Mouse (Mus musculus) ES-E14 (cell line): ENCODE results near the gene Parp1. TPM values are rescaled to one million over a fixed set of nuclear protein-coding genes. Genes with fewer than 3 reads are reported as not detected.

Experiments
- DNase-seq: peaks from one replicate; pipeline ENCODE4 v3.0.0-alpha.2; 2013; ENCODE audit warnings: low read depth, low spot score
- H3K27ac ChIP-seq: 2 replicates; pipeline ENCODE4 v1.5.1; 2012; ENCODE audit warnings: low read depth, mild to moderate bottlenecking, low read length, moderate library complexity, mixed read lengths; ENCODE audit not compliant: poor library complexity, insufficient read depth, severe bottlenecking
- H3K36me3 ChIP-seq: 2 replicates; pipeline ENCODE4 v1.6.1; 2012; ENCODE audit warnings: mild to moderate bottlenecking, low read length, moderate library complexity, mixed read lengths; ENCODE audit not compliant: control insufficient read depth, poor library complexity, insufficient read depth, severe bottlenecking
- H3K4me1 ChIP-seq, 2 experiments: fragments of 150-350 bp in 1 of 2; sonication (generic) in 1 of 2; 2 replicates each; pipeline ENCODE4 v1.6.1; 2012; ENCODE audit warnings: low read length in 2 of 2, mild to moderate bottlenecking in 1 of 2, mixed read lengths in 1 of 2; ENCODE audit not compliant: control insufficient read depth in 2 of 2, insufficient read depth in 2 of 2, poor library complexity in 1 of 2
- H3K4me3 ChIP-seq, 2 experiments: fragments of 150-350 bp in 1 of 2; sonication (generic) in 1 of 2; 2 replicates each; pipeline ENCODE4 v1.5.1; 2012; ENCODE audit warnings: low read length in 2 of 2, low read depth in 1 of 2, mild to moderate bottlenecking in 1 of 2, mixed read lengths in 1 of 2; ENCODE audit not compliant: insufficient read depth in 1 of 2, poor library complexity in 1 of 2, severe bottlenecking in 1 of 2
- H3K9ac ChIP-seq: 2 replicates; pipeline ENCODE4 v1.6.1; 2012; ENCODE audit warnings: low read depth, mild to moderate bottlenecking, low read length, mixed read lengths; ENCODE audit not compliant: poor library complexity, insufficient read depth, severe bottlenecking
- H3K9me3 ChIP-seq: fragments of 150-350 bp; sonication (generic); 2 replicates; pipeline ENCODE4 v1.6.1; 2012; ENCODE audit warnings: low read depth, mild to moderate bottlenecking, low read length; ENCODE audit not compliant: control insufficient read depth, insufficient read depth
- CHD2 ChIP-seq: IDR thresholded peaks from 2 replicates; pipeline ENCODE4 v1.6.1; 2014; ENCODE audit warnings: mild to moderate bottlenecking, low read depth, low read length, inconsistent platforms
- HCFC1 ChIP-seq: IDR thresholded peaks from 2 replicates; pipeline ENCODE4 v1.6.1; 2012; ENCODE audit warnings: low read length, inconsistent platforms, borderline replicate concordance; ENCODE audit not compliant: insufficient read depth
- MAFK ChIP-seq: IDR thresholded peaks from 2 replicates; pipeline ENCODE4 v1.6.1; 2014; ENCODE audit warnings: mild to moderate bottlenecking, low read depth, low read length, inconsistent platforms; ENCODE audit not compliant: insufficient read depth
- ZC3H11A ChIP-seq: IDR thresholded peaks from 2 replicates; pipeline ENCODE4 v1.6.1; 2012; ENCODE audit warnings: low read depth, mild to moderate bottlenecking, inconsistent platforms, low read length, borderline replicate concordance
- ZNF384 ChIP-seq: IDR thresholded peaks from 2 replicates; pipeline ENCODE4 v1.6.1; 2012; ENCODE audit warnings: low read depth, low read length, inconsistent platforms
- in situ Hi-C, 2 experiments: fragments of 600-800 bp; cut with MboI; formaldehyde crosslinking; loops; one replicate each; pipeline ENCODE4 v1.15.1; 2025; ENCODE audit warnings: low sequenced_read_pairs in 2 of 2, inconsistent platforms in 1 of 2; ENCODE audit not compliant: unreplicated experiment in 2 of 2
- total RNA-seq: library from RNA; depleted of rRNA; stranded (reverse); fragments of 300-350 nt; gene quantifications from 2 replicates; pipeline ENCODE4 v1.2.3, GENCODE M21; 2012

Gene Parp1
- total RNA-seq, 1 experiment, result 271 TPM

DNA sequence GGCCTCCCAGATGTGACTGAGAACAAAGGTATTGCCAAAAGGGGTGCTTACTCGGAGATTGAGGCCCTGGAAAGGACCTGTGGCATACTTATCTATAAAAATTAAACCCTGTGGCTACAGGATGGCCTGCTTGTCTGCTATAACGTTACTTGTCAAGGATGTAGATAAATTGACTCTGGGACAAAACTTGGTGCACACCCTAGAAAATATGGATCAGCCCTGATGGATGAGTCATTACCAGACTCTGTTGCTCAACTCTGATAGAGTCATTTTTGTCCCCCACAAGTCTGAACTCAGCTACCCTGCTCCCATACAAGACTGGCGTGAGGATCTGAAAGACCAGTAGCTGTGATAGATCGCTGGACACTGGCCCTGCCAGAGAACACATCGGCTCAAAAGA lies 11.8 kb upstream of the Parp1 start:
- no peaks in the 10 kb centered on the region for H3K36me3 ChIP-seq
- H3K4me3 ChIP-seq, result no peak overlapping the region
- DNase-seq, result no peak
- no peak overlapping the region for H3K9ac ChIP-seq
- peaks cover 0 to 2% of the 10 kb centered on the region in 2 experiments; a peak in 1 of 4 replicates for H3K4me1 ChIP-seq
- no peaks in the 10 kb centered on the region for H3K9me3 ChIP-seq
- TF ChIP-seq ZNF384, result no peak
- TF ChIP-seq ZC3H11A, result no peak
- TF ChIP-seq HCFC1, result no peak
- TF ChIP-seq CHD2, result no peak
- TF ChIP-seq MAFK, result no peak
- H3K27ac ChIP-seq, result no peak overlapping the region
- in situ Hi-C loops, result no loop called here

DNA sequence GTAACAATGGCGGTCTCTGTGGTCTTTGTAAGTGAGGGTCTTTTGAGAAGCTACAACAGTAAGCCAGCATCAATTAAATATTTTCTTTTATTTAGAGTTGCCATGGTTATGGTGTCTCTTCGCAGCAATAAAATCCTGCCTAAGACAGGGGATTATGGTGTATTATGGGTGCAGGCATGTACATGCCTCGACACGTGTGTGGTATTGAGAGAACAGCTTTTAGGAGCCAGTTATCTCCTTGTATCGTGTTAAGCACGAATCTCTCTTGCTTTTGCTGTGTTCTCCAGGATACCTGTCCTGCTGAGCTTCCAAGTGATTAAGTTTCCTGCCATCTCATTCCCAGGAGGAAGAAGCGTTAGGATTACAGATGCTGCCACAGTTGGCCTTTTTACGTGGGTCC lies 9.3 kb upstream of the Parp1 start:
- no peaks in the 10 kb centered on the region for H3K4me1 ChIP-seq
- in situ Hi-C loops, result no loop called here
- H3K36me3 ChIP-seq, result no peaks in the 10 kb centered on the region
- DNase-seq, result no peak
- no peak overlapping the region for H3K4me3 ChIP-seq
- no peak overlapping the region for H3K27ac ChIP-seq
- H3K9ac ChIP-seq, result no peak overlapping the region
- TF ChIP-seq ZNF384 (no peak), MAFK (no peak), CHD2 (no peak), HCFC1 (no peak), ZC3H11A (no peak)
- H3K9me3 ChIP-seq, result no peaks in the 10 kb centered on the region

DNA sequence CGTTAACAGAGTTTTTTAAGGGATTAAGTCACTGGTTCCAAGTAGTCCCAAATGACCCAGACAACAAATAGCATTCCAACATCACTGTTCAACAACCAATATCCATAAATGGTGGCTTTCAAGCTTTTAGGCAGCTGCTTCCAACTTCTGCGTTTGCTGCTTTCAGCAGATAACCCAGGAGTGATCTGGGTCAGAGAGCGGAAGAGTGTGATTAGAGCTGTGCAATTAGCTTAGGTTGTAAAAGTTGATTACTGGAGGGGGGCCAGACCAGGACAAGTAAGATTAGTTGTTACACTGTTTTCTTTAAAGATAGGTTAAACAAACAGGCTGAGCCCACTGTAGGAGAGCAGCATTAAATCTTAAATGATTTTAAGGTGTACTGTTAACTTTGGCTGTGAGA lies 7.5 kb upstream of the Parp1 start:
- TF ChIP-seq ZC3H11A (no peak), ZNF384 (no peak), HCFC1 (no peak), CHD2 (no peak), MAFK (no peak)
- Histone ChIP-seq H3K9ac (no peak overlapping the region), H3K4me3 (no peak overlapping the region), H3K4me1 (no peaks in the 10 kb centered on the region; a peak in 1 of 4 replicates), H3K27ac (no peak overlapping the region), H3K9me3 (no peaks in the 10 kb centered on the region), H3K36me3 (no peaks in the 10 kb centered on the region)
- in situ Hi-C loops, result no loop called here
- no peak for DNase-seq

DNA sequence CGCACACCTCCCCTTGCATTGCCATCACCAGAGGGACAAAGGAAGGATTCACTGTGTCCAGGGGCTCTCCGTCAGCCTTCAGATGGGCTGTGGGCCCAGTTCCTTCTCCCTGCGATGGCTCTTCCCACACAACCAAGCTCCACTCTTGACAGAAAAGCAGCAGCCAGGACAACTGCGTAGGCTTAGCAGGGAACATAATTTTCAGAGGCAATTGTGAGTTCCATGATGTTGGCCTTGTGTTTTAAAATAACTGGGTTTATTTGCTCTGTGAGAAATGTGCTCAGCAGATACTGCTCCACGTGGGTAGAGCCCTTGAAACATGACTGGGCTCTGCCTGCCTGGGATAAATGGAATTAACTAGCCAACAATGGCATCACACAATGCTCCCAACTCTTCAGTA lies 3.8 kb upstream of the Parp1 start:
- Histone ChIP-seq H3K4me3 (no peak overlapping the region), H3K9me3 (no peaks in the 10 kb centered on the region), H3K4me1 (peaks cover 3 to 6% of the 10 kb centered on the region in 2 experiments; a peak in 1 of 4 replicates), H3K27ac (no peak overlapping the region), H3K9ac (no peak overlapping the region), H3K36me3 (no peaks in the 10 kb centered on the region)
- TF ChIP-seq MAFK (no peak), ZC3H11A (no peak), HCFC1 (no peak), CHD2 (no peak), ZNF384 (no peak)
- in situ Hi-C loops, result no loop called here
- no peak for DNase-seq

DNA sequence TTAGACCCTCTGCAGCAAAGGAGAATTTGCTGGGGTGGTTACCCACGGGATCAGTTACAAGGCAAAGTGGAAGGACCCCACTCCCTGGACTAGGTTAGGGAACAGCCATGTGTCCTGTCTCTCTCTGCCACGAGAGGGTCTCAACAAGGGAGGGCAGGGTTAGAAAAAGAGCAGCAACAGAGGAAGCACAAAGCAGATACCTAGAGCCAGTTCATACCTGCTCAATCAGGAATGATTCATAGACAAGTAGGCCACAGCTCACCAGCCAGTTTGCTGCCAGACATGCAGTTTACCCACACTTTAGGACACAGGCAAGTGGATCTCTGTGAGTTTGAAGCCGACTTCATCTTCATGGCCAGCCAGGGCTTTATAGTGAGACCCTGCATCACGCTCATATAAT lies 963 bp upstream of the Parp1 start:
- Histone ChIP-seq H3K36me3 (peaks cover 4% of the 10 kb centered on the region; the same call in 1 of the 2 replicates), H3K9me3 (no peaks in the 10 kb centered on the region), H3K27ac (no peak overlapping the region), H3K4me1 (peaks cover 11 to 12% of the 10 kb centered on the region in 2 experiments; a peak in 3 of 4 replicates), H3K4me3 (no peak overlapping the region), H3K9ac (no peak overlapping the region)
- in situ Hi-C loops, result no loop called here
- no peak for DNase-seq
- TF ChIP-seq ZNF384 (no peak), MAFK (no peak), ZC3H11A (no peak), CHD2 (no peak), HCFC1 (no peak)
